Mouse (Mus musculus): ENCODE measurements around the gene Fmnl3. TPM values are rescaled to one million over a fixed set of nuclear protein-coding genes. Genes with fewer than 3 reads are reported as not detected.
"Not testable (repeated sequence)": the region's sequence is repeated elsewhere in the genome, so short reads cannot be mapped to it uniquely, and the experiment has no call there.

Gene Fmnl3
- polyA plus RNA-seq, 1 experiment from 2014 or later = 14.3 TPM

GRCm38 (mm10) chr15:99392486-99393385 is 22.5 kb upstream of the Fmnl3 start, which contains the start of gene Tmbim6:
Tmbim6 (plus strand) TSS chr15:99392882.
- H3K4me3 ChIP-seq (ENCODE audit: low read depth, low read length) = peak within 1 kb of the TSS; percentile 79
- H3K4me2 ChIP-seq (ENCODE audit: low read depth, low read length, severe bottlenecking) = peak within 1 kb of the TSS; percentile 84
- peak within 1 kb of the TSS; percentile 85 for H3K9ac ChIP-seq (ENCODE audit: low read length)
- no peaks in the 10 kb centered on the region for H3K27me3 ChIP-seq (ENCODE audit: control insufficient read depth, insufficient read depth, low read length)
- H3K27ac ChIP-seq (ENCODE audit: low read depth, low read length) = peak within 1 kb of the TSS; percentile 66; the same call in 1 of the 2 replicates
- H3K9me3 ChIP-seq (ENCODE audit: control insufficient read depth, low read length) = no peaks in the 10 kb centered on the region
- DNase-seq (ENCODE audit: low spot score) (peak; percentile 100), ATAC-seq (replicated peaks; ENCODE audit: low FRiP score) (peak; percentile 100)
- under 1% methylated on average over 51 of the region's 51 CpGs for WGBS
- no peaks in the 10 kb centered on the region for H3K36me3 ChIP-seq (ENCODE audit: control insufficient read depth, insufficient read depth, low read length)
- H3K4me1 ChIP-seq (replicated peaks; ENCODE audit: control insufficient read depth, insufficient read depth, low read length) = peaks cover 9% of the 10 kb centered on the region; the same call in 1 of the 2 replicates

- DNase-seq (ENCODE audit: low spot score) = no peak
- H3K4me2 ChIP-seq (ENCODE audit: low read depth, low read length, severe bottlenecking) = peak overlapping the region; percentile 71
- H3K36me3 ChIP-seq (ENCODE audit: control insufficient read depth, insufficient read depth, low read length) = no peaks in the 10 kb centered on the region
- H3K4me1 ChIP-seq (replicated peaks; ENCODE audit: control insufficient read depth, insufficient read depth, low read length) = peaks cover 9% of the 10 kb centered on the region; the same call in 1 of the 2 replicates
- peak; percentile 1; the same call in 1 of the 2 replicates for ATAC-seq (replicated peaks; ENCODE audit: low FRiP score)
- WGBS = 83% methylated on average over 6 of the region's 6 CpGs
- no peaks in the 10 kb centered on the region for H3K9me3 ChIP-seq (ENCODE audit: control insufficient read depth, low read length)
- H3K9ac ChIP-seq (ENCODE audit: low read length) = no peak overlapping the region; the same call in 1 of the 2 replicates
- peak overlapping the region; percentile 79 for H3K4me3 ChIP-seq (ENCODE audit: low read depth, low read length)
- H3K27ac ChIP-seq (ENCODE audit: low read depth, low read length) = no peak overlapping the region
- H3K27me3 ChIP-seq (ENCODE audit: control insufficient read depth, insufficient read depth, low read length) = no peaks in the 10 kb centered on the region
These were observed 21.7 kb upstream of the Fmnl3 start for GRCm38 (mm10) chr15:99391975-99392374.

GRCm38 (mm10) chr15:99390472-99391401 is 20.5 kb upstream of the Fmnl3 start:
- H3K27me3 ChIP-seq (ENCODE audit: control insufficient read depth, insufficient read depth, low read length) = no peaks in the 10 kb centered on the region

GRCm38 (mm10) chr15:99387976-99388375 is 17.7 kb upstream of the Fmnl3 start:
- Histone ChIP-seq H3K4me3 (ENCODE audit: low read depth, low read length) (no peak overlapping the region), H3K27ac (ENCODE audit: low read depth, low read length) (no peak overlapping the region), H3K27me3 (ENCODE audit: control insufficient read depth, insufficient read depth, low read length) (no peaks in the 10 kb centered on the region), H3K4me1 (replicated peaks; ENCODE audit: control insufficient read depth, insufficient read depth, low read length) (no peaks in the 10 kb centered on the region), H3K9me3 (ENCODE audit: control insufficient read depth, low read length) (no peaks in the 10 kb centered on the region), H3K9ac (ENCODE audit: low read length) (no peak overlapping the region), H3K4me2 (ENCODE audit: low read depth, low read length, severe bottlenecking) (no peak overlapping the region), H3K36me3 (ENCODE audit: control insufficient read depth, insufficient read depth, low read length) (no peaks in the 10 kb centered on the region)
- WGBS = 78% methylated on average over 4 of the region's 4 CpGs
- no peak for DNase-seq (ENCODE audit: low spot score)
- no peak for ATAC-seq (replicated peaks; ENCODE audit: low FRiP score)

More at GRCm38 (mm10) chr15:99390472-99391401, 20.5 kb upstream of the Fmnl3 start:
- peaks cover 9% of the 10 kb centered on the region; the same call in 1 of the 2 replicates for H3K4me1 ChIP-seq (replicated peaks; ENCODE audit: control insufficient read depth, insufficient read depth, low read length)
- H3K9me3 ChIP-seq (ENCODE audit: control insufficient read depth, low read length) = no peaks in the 10 kb centered on the region
- no peaks in the 10 kb centered on the region for H3K36me3 ChIP-seq (ENCODE audit: control insufficient read depth, insufficient read depth, low read length)
- no peak overlapping the region for H3K9ac ChIP-seq (ENCODE audit: low read length)
- H3K4me2 ChIP-seq (ENCODE audit: low read depth, low read length, severe bottlenecking) = no peak overlapping the region
- 70% methylated on average over 7 of the region's 7 CpGs for whole genome bisulfite sequencing
- DNase-seq (ENCODE audit: low spot score) (no peak), ATAC-seq (replicated peaks; ENCODE audit: low FRiP score) (no peak)
- H3K27ac ChIP-seq (ENCODE audit: low read depth, low read length) = no peak overlapping the region
- H3K4me3 ChIP-seq (ENCODE audit: low read depth, low read length) = no peak overlapping the region

GRCm38 (mm10) chr15:99386796-99387195 is 16.5 kb upstream of the Fmnl3 start:
- Histone ChIP-seq H3K4me3 (ENCODE audit: low read depth, low read length) (no peak overlapping the region), H3K4me2 (ENCODE audit: low read depth, low read length, severe bottlenecking) (no peak overlapping the region), H3K9ac (ENCODE audit: low read length) (no peak overlapping the region), H3K9me3 (ENCODE audit: control insufficient read depth, low read length) (no peaks in the 10 kb centered on the region), H3K27ac (ENCODE audit: low read depth, low read length) (no peak overlapping the region), H3K27me3 (ENCODE audit: control insufficient read depth, insufficient read depth, low read length) (no peaks in the 10 kb centered on the region), H3K4me1 (replicated peaks; ENCODE audit: control insufficient read depth, insufficient read depth, low read length) (no peaks in the 10 kb centered on the region), H3K36me3 (ENCODE audit: control insufficient read depth, insufficient read depth, low read length) (no peaks in the 10 kb centered on the region)
- DNase-seq (ENCODE audit: low spot score) (no peak), ATAC-seq (replicated peaks; ENCODE audit: low FRiP score) (no peak)
- 78% methylated on average over 3 of the region's 3 CpGs for WGBS

GRCm38 (mm10) chr15:99386110-99386509 is 15.8 kb upstream of the Fmnl3 start:
- H3K4me3 ChIP-seq (ENCODE audit: low read depth, low read length); H3K4me1 ChIP-seq (replicated peaks; ENCODE audit: control insufficient read depth, insufficient read depth, low read length); ATAC-seq (replicated peaks; ENCODE audit: low FRiP score); H3K9me3 ChIP-seq (ENCODE audit: control insufficient read depth, low read length); DNase-seq (ENCODE audit: low spot score); H3K36me3 ChIP-seq (ENCODE audit: control insufficient read depth, insufficient read depth, low read length); H3K9ac ChIP-seq (ENCODE audit: low read length); H3K27ac ChIP-seq (ENCODE audit: low read depth, low read length); H3K27me3 ChIP-seq (ENCODE audit: control insufficient read depth, insufficient read depth, low read length); H3K4me2 ChIP-seq (ENCODE audit: low read depth, low read length, severe bottlenecking): not testable (repeated sequence)
- 73% methylated on average over 3 of the region's 3 CpGs for WGBS

GRCm38 (mm10) chr15:99384071-99384470 is 13.8 kb upstream of the Fmnl3 start:
- ATAC-seq (replicated peaks; ENCODE audit: low FRiP score) (no peak), DNase-seq (ENCODE audit: low spot score) (no peak)
- H3K4me3 ChIP-seq (ENCODE audit: low read depth, low read length) = no peak overlapping the region
- H3K4me2 ChIP-seq (ENCODE audit: low read depth, low read length, severe bottlenecking) = no peak overlapping the region
- WGBS = 70% methylated on average over 6 of the region's 6 CpGs
- H3K9ac ChIP-seq (ENCODE audit: low read length) = no peak overlapping the region
- H3K27ac ChIP-seq (ENCODE audit: low read depth, low read length) = no peak overlapping the region
- H3K9me3 ChIP-seq (ENCODE audit: control insufficient read depth, low read length) = no peaks in the 10 kb centered on the region
- H3K36me3 ChIP-seq (ENCODE audit: control insufficient read depth, insufficient read depth, low read length) = no peaks in the 10 kb centered on the region
- H3K4me1 ChIP-seq (replicated peaks; ENCODE audit: control insufficient read depth, insufficient read depth, low read length) = no peaks in the 10 kb centered on the region
- no peaks in the 10 kb centered on the region for H3K27me3 ChIP-seq (ENCODE audit: control insufficient read depth, insufficient read depth, low read length)

GRCm38 (mm10) chr15:99382893-99383292 is 12.6 kb upstream of the Fmnl3 start:
- Histone ChIP-seq H3K9ac (ENCODE audit: low read length) (no peak overlapping the region), H3K27me3 (ENCODE audit: control insufficient read depth, insufficient read depth, low read length) (no peaks in the 10 kb centered on the region), H3K4me1 (replicated peaks; ENCODE audit: control insufficient read depth, insufficient read depth, low read length) (no peaks in the 10 kb centered on the region), H3K4me2 (ENCODE audit: low read depth, low read length, severe bottlenecking) (no peak overlapping the region), H3K27ac (ENCODE audit: low read depth, low read length) (no peak overlapping the region), H3K9me3 (ENCODE audit: control insufficient read depth, low read length) (no peaks in the 10 kb centered on the region; the same call in 1 of the 2 replicates), H3K4me3 (ENCODE audit: low read depth, low read length) (no peak overlapping the region), H3K36me3 (ENCODE audit: control insufficient read depth, insufficient read depth, low read length) (no peaks in the 10 kb centered on the region)
- ATAC-seq (replicated peaks; ENCODE audit: low FRiP score) (no peak), DNase-seq (ENCODE audit: low spot score) (no peak)
